Mouse (Mus musculus) hindbrain, embryonic 15.5 days (tissue): ENCODE results near the gene Vsx2. TPM values are rescaled to one million over a fixed set of nuclear protein-coding genes. Genes with fewer than 3 reads are reported as not detected.

Experiments
- ATAC-seq: fragments of 200-750 bp; cut with Nextera tagmentation; 2 replicates; pipeline ENCODE4 v1.8.0; 2017; ENCODE audit warnings: low read depth, moderate number of reproducible peaks, moderate TSS enrichment; ENCODE audit not compliant: low FRiP score
- H3K27ac ChIP-seq: fragments of 300-500 bp; sonication (generic); replicated peaks from 2 replicates; pipeline ENCODE4 v1.5.1; 2015; ENCODE audit warnings: mild to moderate bottlenecking, inconsistent platforms
- H3K27me3 ChIP-seq: fragments of 300-500 bp; sonication (generic); 2 replicates; pipeline ENCODE4 v1.6.1; 2015; ENCODE audit warnings: control low read depth, inconsistent platforms
- H3K36me3 ChIP-seq: fragments of 300-500 bp; sonication (generic); 2 replicates; pipeline ENCODE4 v1.6.1; 2015; ENCODE audit warnings: control low read depth, inconsistent platforms
- H3K4me1 ChIP-seq: fragments of 300-500 bp; sonication (generic); replicated peaks from 2 replicates; pipeline ENCODE4 v1.6.1; 2015; ENCODE audit warnings: control low read depth, inconsistent platforms
- H3K4me2 ChIP-seq: fragments of 300-500 bp; sonication (generic); 2 replicates; pipeline ENCODE4 v1.6.1; 2015; ENCODE audit warnings: moderate library complexity, mild to moderate bottlenecking, inconsistent platforms
- H3K4me3 ChIP-seq: fragments of 300-500 bp; sonication (generic); 2 replicates; pipeline ENCODE4 v1.5.1; 2015; ENCODE audit warnings: mild to moderate bottlenecking, inconsistent platforms
- H3K9ac ChIP-seq: fragments of 300-500 bp; sonication (generic); 2 replicates; pipeline ENCODE4 v1.6.1; 2015; ENCODE audit warnings: inconsistent platforms
- H3K9me3 ChIP-seq: fragments of 300-500 bp; sonication (generic); 2 replicates; pipeline ENCODE4 v1.6.1; 2016; ENCODE audit warnings: control low read depth, inconsistent platforms
- WGBS: fragments of 180-500 bp; shearing (Covaris S2); methylation state at CpG from one replicate; pipeline ENCODE4 v1.1.7; 2015; 5-methylcytosine and 5-hydroxymethylcytosine counted together
- polyA plus RNA-seq: library from polyadenylated mRNA; unstranded; fragments of >200 nt; fragmentation: Nextera tagmentation; extraction: Ambion mirVana; gene quantifications from 2 replicates; pipeline ENCODE4 v1.2.1, GENCODE M21; 2015

The Vsx2 gene
- polyA plus RNA-seq, 1 experiment from 2014 or later = 3.6 TPM

- Histone ChIP-seq H3K36me3 (no peaks in the 10 kb centered on the region), H3K27ac (no peak overlapping the region), H3K9me3 (no peaks in the 10 kb centered on the region), H3K4me1 (no peaks in the 10 kb centered on the region), H3K4me3 (no peak overlapping the region), H3K9ac (no peak overlapping the region), H3K27me3 (peaks cover 51% of the 10 kb centered on the region), H3K4me2 (no peak overlapping the region)
- 78% methylated on average over 11 of the region's 11 CpGs for WGBS
- ATAC-seq = no peak
Observed at GRCm38 (mm10) chr12:84577768-84578439, 8.3 kb downstream of the Vsx2 start.

GRCm38 (mm10) chr12:84578440-84578770 is 8.8 kb downstream of the Vsx2 start:
- no peak overlapping the region for H3K4me3 ChIP-seq
- WGBS = 34% methylated on average over 5 of the region's 5 CpGs
- H3K9ac ChIP-seq = no peak overlapping the region
- H3K27me3 ChIP-seq = peaks cover 46% of the 10 kb centered on the region
- ATAC-seq = no peak
- H3K27ac ChIP-seq = no peak overlapping the region
- no peaks in the 10 kb centered on the region for H3K4me1 ChIP-seq
- H3K4me2 ChIP-seq = no peak overlapping the region
- no peaks in the 10 kb centered on the region for H3K36me3 ChIP-seq
- no peaks in the 10 kb centered on the region for H3K9me3 ChIP-seq

- Histone ChIP-seq H3K4me2 (no peak overlapping the region), H3K27me3 (peaks cover 20% of the 10 kb centered on the region), H3K9ac (no peak overlapping the region), H3K4me3 (no peak overlapping the region), H3K36me3 (no peaks in the 10 kb centered on the region), H3K27ac (no peak overlapping the region), H3K9me3 (no peaks in the 10 kb centered on the region), H3K4me1 (no peaks in the 10 kb centered on the region)
- 89% methylated on average over 2 of the region's 2 CpGs for WGBS
- ATAC-seq = no peak
Observed at GRCm38 (mm10) chr12:84581285-84581684, 11.7 kb downstream of the Vsx2 start.

- Histone ChIP-seq H3K27ac (peak overlapping the region; percentile 62), H3K4me3 (peak overlapping the region; percentile 51)
Observed at GRCm38 (mm10) chr12:84589825-84590761, 20.5 kb downstream of the Vsx2 start.

GRCm38 (mm10) chr12:84598324-84598723 is 28.8 kb downstream of the Vsx2 start:
- Histone ChIP-seq H3K9me3 (no peaks in the 10 kb centered on the region), H3K27me3 (no peaks in the 10 kb centered on the region; the same call in 1 of the 2 replicates), H3K36me3 (peaks cover 4% of the 10 kb centered on the region; the same call in 1 of the 2 replicates), H3K4me2 (no peak overlapping the region), H3K4me1 (peaks cover 6% of the 10 kb centered on the region), H3K9ac (no peak overlapping the region), H3K27ac (no peak overlapping the region), H3K4me3 (no peak overlapping the region)
- 0 out of 2 replicates have a peak, but pooled peaks have one; percentile 42 for ATAC-seq
- whole genome bisulfite sequencing = 18% methylated on average over 8 of the region's 8 CpGs

More at GRCm38 (mm10) chr12:84589825-84590761, 20.5 kb downstream of the Vsx2 start:
- Histone ChIP-seq H3K9me3 (no peaks in the 10 kb centered on the region), H3K4me1 (peaks cover 4% of the 10 kb centered on the region), H3K4me2 (peak overlapping the region; percentile 95), H3K9ac (peak overlapping the region; percentile 54), H3K27me3 (no peaks in the 10 kb centered on the region; the same call in 1 of the 2 replicates), H3K36me3 (no peaks in the 10 kb centered on the region)
- WGBS = under 1% methylated on average over 54 of the region's 54 CpGs
- ATAC-seq = peak; percentile 64

GRCm38 (mm10) chr12:84604001-84604400 is 34.4 kb downstream of the Vsx2 start:
- H3K9me3 ChIP-seq = no peaks in the 10 kb centered on the region
- H3K4me2 ChIP-seq = no peak overlapping the region
- ATAC-seq = no peak
- 89% methylated on average over 6 of the region's 7 CpGs for WGBS
- no peak overlapping the region for H3K9ac ChIP-seq
- no peaks in the 10 kb centered on the region for H3K4me1 ChIP-seq
- no peak overlapping the region for H3K27ac ChIP-seq
- no peaks in the 10 kb centered on the region for H3K27me3 ChIP-seq
- peaks cover 4% of the 10 kb centered on the region; the same call in 1 of the 2 replicates for H3K36me3 ChIP-seq
- H3K4me3 ChIP-seq = no peak overlapping the region

- WGBS = 77% methylated on average over 7 of the region's 7 CpGs
- no peak for ATAC-seq
- H3K27ac ChIP-seq = no peak overlapping the region
Observed at GRCm38 (mm10) chr12:84605860-84606259, 36.3 kb downstream of the Vsx2 start.

GRCm38 (mm10) chr12:84611718-84612117 is 42.2 kb downstream of the Vsx2 start:
- Histone ChIP-seq H3K4me1 (0 out of 2 replicates have a peak, but pooled peaks cover 2% of the 10 kb centered on the region), H3K4me2 (no peak overlapping the region), H3K9ac (no peak overlapping the region), H3K27me3 (no peaks in the 10 kb centered on the region), H3K36me3 (no peaks in the 10 kb centered on the region), H3K27ac (no peak overlapping the region), H3K9me3 (no peaks in the 10 kb centered on the region), H3K4me3 (no peak overlapping the region)
- whole genome bisulfite sequencing = 90% methylated on average over 10 of the region's 10 CpGs
- no peak for ATAC-seq

More at GRCm38 (mm10) chr12:84605860-84606259, 36.3 kb downstream of the Vsx2 start:
- no peaks in the 10 kb centered on the region for H3K9me3 ChIP-seq
- H3K4me2 ChIP-seq = no peak overlapping the region
- no peak overlapping the region for H3K4me3 ChIP-seq
- no peaks in the 10 kb centered on the region for H3K4me1 ChIP-seq
- peaks cover 4% of the 10 kb centered on the region; the same call in 1 of the 2 replicates for H3K36me3 ChIP-seq
- H3K27me3 ChIP-seq = no peaks in the 10 kb centered on the region
- no peak overlapping the region for H3K9ac ChIP-seq

GRCm38 (mm10) chr12:84612518-84612917 is 43.0 kb downstream of the Vsx2 start:
- no peak for ATAC-seq
- Histone ChIP-seq H3K4me1 (0 out of 2 replicates have a peak, but pooled peaks cover 3% of the 10 kb centered on the region), H3K36me3 (no peaks in the 10 kb centered on the region), H3K4me2 (no peak overlapping the region), H3K9me3 (no peaks in the 10 kb centered on the region), H3K4me3 (no peak overlapping the region), H3K27ac (no peak overlapping the region), H3K9ac (no peak overlapping the region), H3K27me3 (no peaks in the 10 kb centered on the region)
- WGBS = 69% methylated on average over 8 of the region's 8 CpGs

GRCm38 (mm10) chr12:84614001-84614400 is 44.4 kb downstream of the Vsx2 start:
- Histone ChIP-seq H3K9ac (no peak overlapping the region), H3K27ac (no peak overlapping the region), H3K36me3 (no peaks in the 10 kb centered on the region), H3K27me3 (no peaks in the 10 kb centered on the region), H3K9me3 (no peaks in the 10 kb centered on the region), H3K4me2 (no peak overlapping the region), H3K4me3 (no peak overlapping the region), H3K4me1 (0 out of 2 replicates have a peak, but pooled peaks cover 3% of the 10 kb centered on the region)
- WGBS = 89% methylated on average over 11 of the region's 11 CpGs
- ATAC-seq = no peak

GRCm38 (mm10) chr12:84614524-84614923 is 45.0 kb downstream of the Vsx2 start:
- no peaks in the 10 kb centered on the region for H3K36me3 ChIP-seq
- H3K9me3 ChIP-seq = no peaks in the 10 kb centered on the region
- H3K4me2 ChIP-seq = no peak overlapping the region
- no peaks in the 10 kb centered on the region for H3K27me3 ChIP-seq
- no peak overlapping the region for H3K27ac ChIP-seq
- ATAC-seq = no peak
- H3K4me3 ChIP-seq = no peak overlapping the region
- 0 out of 2 replicates have a peak, but pooled peaks cover 3% of the 10 kb centered on the region for H3K4me1 ChIP-seq
- no peak overlapping the region for H3K9ac ChIP-seq
- WGBS = 81% methylated on average over 7 of the region's 7 CpGs
